Mouse (Mus musculus): ENCODE data around the gene Trpm5.

The Trpm5 gene

GRCm38 (mm10) chr7:143094592-143095553 lies at the start of gene Trpm5:
Gene Trpm5 (minus strand): TSS chr7:143094642.
- peak; percentile 26 for DNase-seq (ENCODE audit: low spot score)

DNA sequence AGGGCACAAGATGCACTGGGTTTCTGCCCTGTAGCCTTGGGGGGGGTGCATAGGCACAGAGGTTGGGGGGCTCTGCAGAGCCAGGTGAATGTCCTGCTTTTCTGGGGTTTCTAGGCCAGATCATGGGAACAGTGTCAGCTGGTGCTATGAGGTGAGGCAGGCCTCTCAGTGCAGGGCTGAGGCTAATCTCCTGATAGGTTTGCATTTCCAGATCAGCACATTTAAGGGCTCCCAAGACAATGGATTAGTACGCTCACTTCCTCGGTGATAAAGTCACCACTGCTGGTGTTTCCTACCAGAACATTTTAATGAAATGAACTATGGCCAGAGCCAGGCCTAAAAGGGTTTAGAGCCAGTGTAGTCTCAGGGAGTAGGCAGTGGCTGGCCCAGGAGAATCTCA lies 48.2 kb upstream of the Trpm5 start:
- no peak for DNase-seq (ENCODE audit: low spot score)

DNA sequence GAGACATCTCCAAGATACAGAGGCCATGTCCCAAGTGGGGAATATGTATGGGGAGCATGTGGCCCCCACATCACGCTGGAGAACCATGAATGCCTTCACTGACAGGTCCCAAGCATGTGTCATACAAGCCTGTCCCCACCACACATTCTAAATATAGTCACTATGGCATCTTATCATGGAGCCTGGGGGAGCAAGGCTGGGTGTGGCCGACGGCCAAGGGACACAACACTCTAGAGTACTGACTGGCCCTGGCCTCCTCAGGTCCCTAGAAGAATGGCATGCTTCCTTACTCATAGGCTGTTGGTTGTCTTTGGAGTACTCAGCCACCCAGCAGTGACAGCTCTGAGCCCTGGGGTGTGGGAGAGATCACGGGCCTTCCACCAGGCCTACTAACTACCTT lies 45.5 kb upstream of the Trpm5 start:
- DNase-seq (ENCODE audit: low spot score), result no peak

- DNase-seq (ENCODE audit: low spot score), result peak; percentile 51
These were observed 44.3 kb upstream of the Trpm5 start for GRCm38 (mm10) chr7:143138789-143139188.

DNA sequence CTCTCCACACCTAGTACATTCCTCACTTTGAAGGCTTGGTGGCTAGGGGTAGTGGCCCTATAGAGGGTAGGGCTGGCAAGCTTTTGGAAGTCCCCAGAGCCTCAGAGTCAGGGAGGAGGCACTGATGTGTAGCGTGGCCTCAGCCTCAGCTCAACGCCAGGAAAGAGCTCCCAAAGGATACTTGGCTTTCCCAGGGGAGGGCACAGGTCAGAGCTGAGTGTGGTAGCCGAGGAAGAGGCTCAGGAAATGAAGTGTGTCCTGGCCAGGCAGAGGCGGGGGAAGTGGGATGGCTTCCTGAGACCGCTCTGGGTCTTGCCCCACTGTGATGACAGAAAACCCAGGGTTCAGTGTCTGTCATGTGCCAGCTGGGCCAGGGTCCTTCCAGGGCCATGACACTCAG lies 42.1 kb upstream of the Trpm5 start:
- no peak for DNase-seq (ENCODE audit: low spot score)

DNA sequence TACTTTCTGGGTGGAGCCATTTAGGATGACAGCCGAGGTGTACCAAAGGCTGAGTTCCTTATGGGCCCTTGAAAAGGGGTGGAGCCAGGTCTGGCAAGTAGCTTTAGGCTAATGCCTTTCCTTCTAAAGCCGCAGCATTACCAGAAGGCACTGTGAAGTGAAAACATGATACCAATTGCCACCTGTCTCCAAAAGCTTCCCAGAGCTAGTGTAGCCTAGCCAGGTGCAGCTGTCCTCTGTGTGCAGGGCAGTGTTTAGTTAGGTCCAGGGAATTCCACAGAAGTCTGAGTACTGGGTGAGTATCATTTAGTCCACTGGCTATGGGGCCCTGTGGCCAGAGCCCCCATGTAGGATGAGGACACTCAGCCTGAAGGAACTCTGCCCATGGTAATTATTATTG lies 41.7 kb upstream of the Trpm5 start:
- no peak for DNase-seq (ENCODE audit: low spot score)

GRCm38 (mm10) chr7:143132815-143133214 lies 38.4 kb upstream of the Trpm5 start:
- DNase-seq (ENCODE audit: low spot score), result no peak

GRCm38 (mm10) chr7:143124902-143125301 lies 30.5 kb upstream of the Trpm5 start:
- DNase-seq (ENCODE audit: low spot score), result no peak

DNA sequence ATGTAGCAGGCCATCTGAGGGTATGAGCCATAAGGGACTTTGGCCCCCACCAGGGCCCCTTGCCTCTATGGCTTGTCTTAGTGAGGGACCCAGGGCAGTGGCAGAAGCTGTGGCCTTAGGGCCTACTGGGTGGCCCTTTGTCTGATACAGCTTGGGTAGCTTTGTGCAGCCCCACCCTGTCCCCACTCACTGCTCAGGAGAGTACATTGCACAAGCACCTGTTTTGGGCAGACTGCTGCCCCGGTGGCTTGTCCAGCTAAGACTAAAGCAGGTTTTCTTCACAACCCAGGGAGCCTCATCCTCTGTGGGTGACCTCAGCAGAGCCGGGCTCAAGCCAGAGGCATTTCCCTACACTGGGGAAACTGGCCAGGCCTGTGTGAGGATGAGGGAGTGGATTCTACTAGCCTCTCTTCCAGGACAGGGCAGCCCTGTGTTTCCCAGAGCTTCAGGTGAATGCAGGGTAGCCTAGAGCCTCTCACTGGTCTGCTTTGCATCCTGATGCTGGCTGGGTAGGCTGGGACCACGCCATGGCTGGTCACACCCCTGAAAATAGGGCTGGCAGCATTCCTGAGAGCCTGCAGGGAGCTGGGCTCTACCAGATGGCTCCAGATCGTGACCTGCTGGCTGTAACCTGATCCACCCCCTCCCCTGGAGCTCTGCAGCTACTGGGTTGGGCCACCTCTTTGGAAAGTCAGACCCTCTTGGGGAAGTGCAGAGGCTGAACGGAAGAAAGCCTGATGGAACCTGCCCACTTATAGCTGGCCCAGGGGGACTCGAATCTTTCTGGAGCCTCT lies 29.6 kb upstream of the Trpm5 start:
- no peak for DNase-seq (ENCODE audit: low spot score)

GRCm38 (mm10) chr7:143122191-143122590 lies 27.7 kb upstream of the Trpm5 start:
- DNase-seq (ENCODE audit: low spot score), result no peak

- DNase-seq (ENCODE audit: low spot score), result no peak
These were observed 25.4 kb upstream of the Trpm5 start for GRCm38 (mm10) chr7:143119826-143120225.

GRCm38 (mm10) chr7:143119407-143119806 lies 25.0 kb upstream of the Trpm5 start:
- DNase-seq (ENCODE audit: low spot score), result no peak

DNA sequence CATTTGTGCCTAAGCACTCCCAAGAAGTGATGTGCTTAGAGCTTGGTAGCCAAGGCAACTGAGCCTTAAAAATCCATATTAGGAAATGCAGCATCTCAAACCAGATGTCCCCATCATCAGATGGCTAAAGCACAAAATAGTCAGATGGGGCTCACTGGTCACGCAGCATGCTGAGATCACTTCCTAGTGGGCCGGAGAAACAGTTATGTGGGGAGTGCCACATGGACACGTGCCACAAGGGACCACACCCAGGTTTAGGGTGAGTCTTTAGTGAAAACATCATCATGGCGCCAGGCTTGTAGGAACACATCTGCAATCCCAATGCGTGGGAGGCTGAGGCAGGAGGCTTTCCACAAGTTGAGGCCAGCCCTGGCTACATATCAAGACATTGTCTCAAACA lies 22.1 kb upstream of the Trpm5 start:
- DNase-seq (ENCODE audit: low spot score), result no peak

DNA sequence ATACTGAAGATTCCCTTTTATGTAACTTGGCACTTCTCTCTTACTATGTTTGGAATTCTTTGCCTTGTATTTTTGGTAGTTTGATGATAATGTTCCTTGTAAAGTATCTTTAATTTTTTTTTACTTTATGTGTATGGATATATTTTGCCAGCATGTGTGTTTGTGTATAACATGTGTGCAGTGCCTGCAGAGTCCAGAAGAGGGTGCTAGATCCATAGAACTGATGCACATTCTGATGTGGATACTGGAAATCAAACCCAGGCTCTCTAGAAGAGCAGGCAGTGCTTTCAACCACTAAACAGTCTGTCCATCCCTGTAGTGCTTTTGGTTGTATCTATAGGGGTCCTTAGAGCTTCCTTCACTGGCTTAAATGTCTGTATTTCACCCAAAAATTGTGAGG lies 20.3 kb upstream of the Trpm5 start:
- DNase-seq (ENCODE audit: low spot score), result no peak

GRCm38 (mm10) chr7:143112395-143112794 lies 18.0 kb upstream of the Trpm5 start:
- no peak for DNase-seq (ENCODE audit: low spot score)

DNA sequence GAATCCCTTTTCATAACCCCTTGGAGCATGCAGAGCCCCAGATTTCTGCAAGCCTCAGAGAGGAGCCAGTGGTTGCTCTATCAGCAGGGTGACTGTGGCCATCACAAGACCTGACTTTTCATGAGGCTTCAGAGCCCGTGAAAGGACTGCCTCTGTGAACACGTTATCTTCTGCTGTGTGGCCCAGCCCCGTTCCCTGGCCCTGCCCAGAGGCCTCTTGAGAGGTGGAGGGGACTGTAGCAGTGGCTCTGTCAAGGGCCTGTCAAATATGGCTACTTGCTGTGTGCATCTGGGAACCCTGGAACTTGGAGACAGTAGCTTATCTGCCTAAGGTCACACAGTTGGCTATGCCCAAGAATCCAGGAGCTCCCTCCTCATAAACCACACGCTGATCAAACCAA lies 17.3 kb upstream of the Trpm5 start:
- no peak for DNase-seq (ENCODE audit: low spot score)

DNA sequence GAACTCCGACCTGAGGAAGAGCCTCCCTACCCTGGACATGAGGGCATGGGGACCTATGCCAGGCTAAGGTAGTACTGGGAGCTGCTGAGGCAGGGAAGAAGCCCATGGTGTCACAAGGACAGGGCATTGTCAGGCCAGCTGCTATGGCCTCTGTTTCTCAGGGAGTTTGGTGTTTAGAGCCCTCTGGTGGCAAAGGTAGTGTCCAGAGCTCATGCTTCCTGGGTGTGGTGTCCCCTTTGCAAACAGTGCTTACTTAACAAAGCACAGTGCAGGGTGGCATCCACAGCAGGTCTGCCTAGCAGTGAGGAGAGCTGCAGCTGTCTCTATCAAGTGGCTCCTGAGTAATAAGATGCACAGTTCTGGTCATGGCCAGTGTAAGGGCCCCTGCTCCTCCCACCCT lies 16.4 kb upstream of the Trpm5 start:
- no peak for DNase-seq (ENCODE audit: low spot score)

GRCm38 (mm10) chr7:143109696-143110095 lies 15.3 kb upstream of the Trpm5 start:
- no peak for DNase-seq (ENCODE audit: low spot score)

DNA sequence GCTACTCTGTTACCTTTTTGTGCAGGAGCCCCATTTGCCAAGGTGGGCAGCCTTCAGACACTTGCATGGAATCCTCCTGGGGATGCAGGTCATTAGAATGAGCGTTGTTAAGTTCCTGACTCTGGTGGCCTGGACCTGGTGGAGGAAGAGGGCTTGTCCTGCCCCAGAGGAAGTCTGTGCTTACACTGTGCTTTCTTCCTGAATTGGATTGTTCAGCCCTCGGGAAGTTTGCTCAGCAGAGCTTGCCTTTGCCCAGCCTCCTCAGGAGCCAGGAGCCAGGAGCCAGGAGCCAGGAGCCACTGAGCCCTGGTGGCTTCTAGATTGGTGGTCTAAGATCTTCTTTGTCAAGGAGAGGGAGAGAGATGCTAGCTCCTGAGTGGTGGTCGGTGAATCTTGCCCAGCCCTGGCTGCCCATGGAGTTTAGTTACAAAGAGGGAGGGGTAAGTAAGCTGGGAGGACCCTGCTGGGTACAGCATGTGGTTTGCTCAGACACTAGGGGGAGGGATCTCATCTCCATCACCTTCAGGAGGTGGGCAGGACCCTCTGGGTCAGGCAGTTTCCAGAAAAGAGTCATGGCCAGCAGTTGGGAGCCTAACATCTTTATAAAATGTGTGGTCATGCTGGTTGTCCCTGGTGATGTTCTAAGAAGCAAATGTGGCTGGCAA lies 14.7 kb upstream of the Trpm5 start:
- DNase-seq (ENCODE audit: low spot score), result no peak

GRCm38 (mm10) chr7:143108200-143108599 lies 13.8 kb upstream of the Trpm5 start:
- no peak for DNase-seq (ENCODE audit: low spot score)

- no peak for DNase-seq (ENCODE audit: low spot score)
These were observed 12.4 kb upstream of the Trpm5 start for GRCm38 (mm10) chr7:143106672-143107465.

- no peak for DNase-seq (ENCODE audit: low spot score)
These were observed 11.6 kb upstream of the Trpm5 start, which contains the start of gene Kcnq1 for GRCm38 (mm10) chr7:143106062-143106461. Gene Kcnq1 (plus strand): TSS chr7:143106362.

Data from layer of hippocampus, adult 9-10 months (tissue).